Mouse (Mus musculus) embryonic fibroblast, embryonic 13.5 days (primary cell): ENCODE data around the gene Smyd3.

ENCODE experiments used
- CTCF ChIP-seq: IDR thresholded peaks from 2 replicates; pipeline ENCODE4 v1.5.1; 2011; ENCODE audit warnings: mild to moderate bottlenecking, control low read depth, low read length, moderate library complexity, borderline replicate concordance; ENCODE audit not compliant: insufficient read depth
- POLR2A ChIP-seq: IDR thresholded peaks from 2 replicates; pipeline ENCODE4 v1.6.1; 2011; ENCODE audit warnings: low read depth, mild to moderate bottlenecking, control low read depth, low read length, moderate library complexity

DNA sequence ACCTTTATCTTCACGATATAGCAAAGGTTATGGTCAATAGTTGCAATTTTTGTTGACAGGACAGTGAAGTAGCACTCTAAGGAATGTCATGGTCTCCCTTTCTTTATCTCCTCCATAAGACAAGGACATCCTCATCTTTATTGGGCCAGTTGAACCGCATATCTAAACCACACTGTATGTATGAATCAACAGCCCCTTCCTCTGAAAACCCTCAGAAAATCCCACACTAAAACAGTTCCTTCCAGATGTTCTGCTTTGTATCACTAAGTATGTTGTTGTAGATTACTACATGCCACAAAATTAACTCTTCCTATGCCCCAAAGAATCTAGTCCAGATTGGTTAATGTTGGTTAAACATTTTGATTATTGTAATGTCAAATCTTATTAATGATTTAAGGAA is 160.7 kb downstream of the Smyd3 start:
- TF ChIP-seq CTCF (no peak), POLR2A (no peak)
